Mouse (Mus musculus) limb, embryonic 10.5 days (tissue): Measurements from ENCODE around the gene Eif4ebp2. TPM values are rescaled to one million over a fixed set of nuclear protein-coding genes. Genes with fewer than 3 reads are reported as not detected.

Experiments
- DNase-seq: peaks from one replicate; pipeline ENCODE4 v3.0.0-alpha.2; 2017; ENCODE audit warnings: low spot score
- H3K27ac ChIP-seq: fragments of 300-500 bp; sonication (generic); 2 replicates; pipeline ENCODE4 v1.5.1; 2016; ENCODE audit warnings: mild to moderate bottlenecking
- H3K27me3 ChIP-seq: fragments of 300-500 bp; sonication (generic); 2 replicates; pipeline ENCODE4 v1.6.1; 2016; ENCODE audit warnings: low read depth, mild to moderate bottlenecking; ENCODE audit not compliant: poor library complexity, severe bottlenecking
- H3K36me3 ChIP-seq: fragments of 300-500 bp; sonication (generic); 2 replicates; pipeline ENCODE4 v1.6.1; 2016; ENCODE audit warnings: mild to moderate bottlenecking, moderate library complexity
- H3K4me1 ChIP-seq: fragments of 300-500 bp; sonication (generic); 2 replicates; pipeline ENCODE4 v1.6.1; 2016
- H3K4me3 ChIP-seq: fragments of 300-500 bp; sonication (generic); 2 replicates; pipeline ENCODE4 v1.5.1; 2016; ENCODE audit warnings: mild to moderate bottlenecking, moderate library complexity
- H3K9me3 ChIP-seq: fragments of 300-500 bp; sonication (generic); replicated peaks from 2 replicates; pipeline ENCODE4 v1.6.1; 2016; ENCODE audit warnings: mild to moderate bottlenecking
- WGBS: fragments of 180-500 bp; shearing (Covaris S2); methylation state at CpG from one replicate; pipeline ENCODE4 v1.1.7; 2016; 5-methylcytosine and 5-hydroxymethylcytosine counted together
- polyA plus RNA-seq: library from polyadenylated mRNA; unstranded; fragments of >200 nt; fragmentation: Nextera tagmentation; extraction: Ambion mirVana; gene quantifications from 2 replicates; pipeline ENCODE4 v1.2.1, GENCODE M21; 2016

Gene Eif4ebp2
- polyA plus RNA-seq, 1 experiment from 2014 or later: 83.2 TPM

GRCm38 (mm10) chr10:61426251-61426757 lies 26.2 kb downstream of the Eif4ebp2 start:
- Histone ChIP-seq H3K4me3 (no peak overlapping the region), H3K4me1 (0 out of 2 replicates have a peak, but pooled peaks cover 9% of the 10 kb centered on the region), H3K27ac (no peak overlapping the region), H3K27me3 (peaks cover 6% of the 10 kb centered on the region; the same call in 1 of the 2 replicates), H3K9me3 (no peaks in the 10 kb centered on the region), H3K36me3 (peaks cover 29% of the 10 kb centered on the region)
- DNase-seq: no peak
- WGBS: 53% methylated on average over 2 of the region's 2 CpGs

- Histone ChIP-seq H3K36me3 (peaks cover 17% of the 10 kb centered on the region), H3K4me1 (0 out of 2 replicates have a peak, but pooled peaks cover 9% of the 10 kb centered on the region), H3K27ac (no peak overlapping the region), H3K4me3 (no peak overlapping the region), H3K9me3 (no peaks in the 10 kb centered on the region), H3K27me3 (peaks cover 19% of the 10 kb centered on the region)
- WGBS: 81% methylated on average over 2 of the region's 2 CpGs
- no peak for DNase-seq
These were observed 27.4 kb downstream of the Eif4ebp2 start for GRCm38 (mm10) chr10:61425047-61425446.

- 64% methylated on average over 7 of the region's 7 CpGs for WGBS
- H3K27ac ChIP-seq: no peak overlapping the region
- H3K4me1 ChIP-seq: peaks cover 11% of the 10 kb centered on the region; the same call in 1 of the 2 replicates
- peaks cover 11% of the 10 kb centered on the region for H3K36me3 ChIP-seq
- H3K27me3 ChIP-seq: peaks cover 24% of the 10 kb centered on the region
- H3K9me3 ChIP-seq: no peaks in the 10 kb centered on the region
- no peak for DNase-seq
- H3K4me3 ChIP-seq: no peak overlapping the region
These were observed 28.0 kb downstream of the Eif4ebp2 start for GRCm38 (mm10) chr10:61424500-61424899.

GRCm38 (mm10) chr10:61423289-61423688 lies 29.2 kb downstream of the Eif4ebp2 start:
- 71% methylated on average over 10 of the region's 10 CpGs for WGBS
- Histone ChIP-seq H3K9me3 (no peaks in the 10 kb centered on the region), H3K4me3 (no peak overlapping the region), H3K27me3 (peaks cover 36% of the 10 kb centered on the region), H3K36me3 (no peaks in the 10 kb centered on the region), H3K27ac (no peak overlapping the region), H3K4me1 (peaks cover 23% of the 10 kb centered on the region)
- no peak for DNase-seq

- WGBS: 85% methylated on average over 12 of the region's 12 CpGs
- peaks cover 41% of the 10 kb centered on the region for H3K27me3 ChIP-seq
- H3K4me1 ChIP-seq: peaks cover 27% of the 10 kb centered on the region
- H3K9me3 ChIP-seq: no peaks in the 10 kb centered on the region
- no peaks in the 10 kb centered on the region for H3K36me3 ChIP-seq
- DNase-seq: no peak
- no peak overlapping the region for H3K4me3 ChIP-seq
- no peak overlapping the region for H3K27ac ChIP-seq
These were observed 29.6 kb downstream of the Eif4ebp2 start for GRCm38 (mm10) chr10:61422861-61423260.

GRCm38 (mm10) chr10:61420011-61420410 lies 32.5 kb downstream of the Eif4ebp2 start:
- DNase-seq: no peak
- H3K27ac ChIP-seq: no peak overlapping the region
- WGBS: 55% methylated on average over 4 of the region's 4 CpGs
- peaks cover 30% of the 10 kb centered on the region for H3K4me1 ChIP-seq
- no peak overlapping the region for H3K4me3 ChIP-seq
- H3K9me3 ChIP-seq: no peaks in the 10 kb centered on the region
- no peaks in the 10 kb centered on the region for H3K36me3 ChIP-seq
- peaks cover 69% of the 10 kb centered on the region for H3K27me3 ChIP-seq

GRCm38 (mm10) chr10:61419146-61419545 lies 33.3 kb downstream of the Eif4ebp2 start:
- H3K9me3 ChIP-seq: no peaks in the 10 kb centered on the region
- H3K4me1 ChIP-seq: peaks cover 26% of the 10 kb centered on the region
- no peaks in the 10 kb centered on the region for H3K36me3 ChIP-seq
- DNase-seq: peak; percentile 67
- no peak overlapping the region for H3K27ac ChIP-seq
- peak overlapping the region; percentile 58 for H3K4me3 ChIP-seq
- peaks cover 78% of the 10 kb centered on the region for H3K27me3 ChIP-seq
- WGBS: 2% methylated on average over 23 of the region's 24 CpGs

- Histone ChIP-seq H3K27ac (peak overlapping the region; percentile 56; the same call in 1 of the 2 replicates), H3K4me3 (peak overlapping the region; percentile 58), H3K9me3 (no peaks in the 10 kb centered on the region), H3K4me1 (peaks cover 25% of the 10 kb centered on the region), H3K27me3 (peaks cover 79% of the 10 kb centered on the region), H3K36me3 (no peaks in the 10 kb centered on the region)
- DNase-seq: peak; percentile 65
- under 1% methylated on average over 50 of the region's 50 CpGs for WGBS
These were observed 34.1 kb downstream of the Eif4ebp2 start for GRCm38 (mm10) chr10:61418131-61418900.

- DNase-seq: peak; percentile 46
- H3K27ac ChIP-seq: peak within 1 kb of the TSS; percentile 56; the same call in 1 of the 2 replicates
- no peaks in the 10 kb centered on the region for H3K9me3 ChIP-seq
- peak within 1 kb of the TSS; percentile 58 for H3K4me3 ChIP-seq
- peaks cover 21% of the 10 kb centered on the region for H3K4me1 ChIP-seq
- no peaks in the 10 kb centered on the region for H3K36me3 ChIP-seq
- H3K27me3 ChIP-seq: peaks cover 79% of the 10 kb centered on the region
- 19% methylated on average over 10 of the region's 10 CpGs for WGBS
These were observed 34.8 kb downstream of the Eif4ebp2 start, which contains the start of gene Nodal for GRCm38 (mm10) chr10:61417672-61418071. Gene Nodal, plus strand, starts transcription at chr10:61417972.

- H3K9me3 ChIP-seq: no peaks in the 10 kb centered on the region
- H3K4me3 ChIP-seq: no peak overlapping the region
- 47% methylated on average over 2 of the region's 2 CpGs for WGBS
- H3K36me3 ChIP-seq: no peaks in the 10 kb centered on the region
- H3K4me1 ChIP-seq: peaks cover 21% of the 10 kb centered on the region
- DNase-seq: no peak
- H3K27me3 ChIP-seq: peaks cover 76% of the 10 kb centered on the region
- H3K27ac ChIP-seq: no peak overlapping the region
These were observed 35.4 kb downstream of the Eif4ebp2 start for GRCm38 (mm10) chr10:61417046-61417445.

GRCm38 (mm10) chr10:61416561-61416960 lies 35.9 kb downstream of the Eif4ebp2 start:
- H3K4me3 ChIP-seq: no peak overlapping the region
- no peaks in the 10 kb centered on the region for H3K36me3 ChIP-seq
- 29% methylated on average over 7 of the region's 7 CpGs for WGBS
- peaks cover 21% of the 10 kb centered on the region for H3K4me1 ChIP-seq
- peaks cover 74% of the 10 kb centered on the region for H3K27me3 ChIP-seq
- no peak overlapping the region for H3K27ac ChIP-seq
- no peaks in the 10 kb centered on the region for H3K9me3 ChIP-seq
- no peak for DNase-seq

GRCm38 (mm10) chr10:61415890-61416289 lies 36.6 kb downstream of the Eif4ebp2 start:
- no peak overlapping the region for H3K4me3 ChIP-seq
- H3K4me1 ChIP-seq: peaks cover 21% of the 10 kb centered on the region
- no peak for DNase-seq
- peaks cover 69% of the 10 kb centered on the region for H3K27me3 ChIP-seq
- no peaks in the 10 kb centered on the region for H3K36me3 ChIP-seq
- no peak overlapping the region for H3K27ac ChIP-seq
- WGBS: 17% methylated on average over 8 of the region's 8 CpGs
- no peaks in the 10 kb centered on the region for H3K9me3 ChIP-seq

- Histone ChIP-seq H3K9me3 (no peaks in the 10 kb centered on the region), H3K27ac (no peak overlapping the region), H3K4me1 (peaks cover 22% of the 10 kb centered on the region), H3K27me3 (peaks cover 63% of the 10 kb centered on the region), H3K36me3 (no peaks in the 10 kb centered on the region), H3K4me3 (no peak overlapping the region)
- 67% methylated on average over 3 of the region's 3 CpGs for WGBS
- no peak for DNase-seq
These were observed 37.2 kb downstream of the Eif4ebp2 start for GRCm38 (mm10) chr10:61415240-61415639.
